Mouse (Mus musculus) embryonic facial prominence, embryonic 14.5 days (tissue): ENCODE measurements around the gene Rph3a. TPM values are rescaled to one million over a fixed set of nuclear protein-coding genes. Genes with fewer than 3 reads are reported as not detected.
"Not testable (repeated sequence)": the region's sequence is repeated elsewhere in the genome, so short reads cannot be mapped to it uniquely, and the experiment has no call there.

ENCODE experiments used
- ATAC-seq: fragments of 200-750 bp; cut with Nextera tagmentation; 2 replicates; pipeline ENCODE4 v1.8.0; 2017; ENCODE audit warnings: low read depth, moderate number of reproducible peaks, moderate TSS enrichment
- DNase-seq: peaks from one replicate; pipeline ENCODE4 v3.0.0-alpha.2; 2015; ENCODE audit warnings: low spot score
- H3K27ac ChIP-seq: fragments of 300-500 bp; sonication (generic); replicated peaks from 2 replicates; pipeline ENCODE4 v1.5.1; 2014; ENCODE audit warnings: low read depth, mild to moderate bottlenecking, low read length, moderate library complexity
- H3K27me3 ChIP-seq: fragments of 300-500 bp; sonication (generic); replicated peaks from 2 replicates; pipeline ENCODE4 v1.6.1; 2014; ENCODE audit warnings: low read length; ENCODE audit not compliant: control insufficient read depth, insufficient read depth
- H3K36me3 ChIP-seq: fragments of 300-500 bp; sonication (generic); 2 replicates; pipeline ENCODE4 v1.6.1; 2014; ENCODE audit warnings: low read length, mixed read lengths; ENCODE audit not compliant: control insufficient read depth, insufficient read depth
- H3K4me1 ChIP-seq: fragments of 300-500 bp; sonication (generic); 2 replicates; pipeline ENCODE4 v1.6.1; 2014; ENCODE audit warnings: antibody characterized with exemption, low read length; ENCODE audit not compliant: control insufficient read depth, insufficient read depth
- H3K4me2 ChIP-seq: fragments of 300-500 bp; sonication (generic); 2 replicates; pipeline ENCODE4 v1.6.1; 2014; ENCODE audit warnings: low read depth, mild to moderate bottlenecking, low read length, moderate library complexity, mixed read lengths
- H3K4me3 ChIP-seq: fragments of 300-500 bp; sonication (generic); 2 replicates; pipeline ENCODE4 v1.5.1; 2014; ENCODE audit warnings: low read depth, mild to moderate bottlenecking, low read length
- H3K9ac ChIP-seq: fragments of 300-500 bp; sonication (generic); 2 replicates; pipeline ENCODE4 v1.6.1; 2014; ENCODE audit warnings: low read depth, mild to moderate bottlenecking, low read length, moderate library complexity, mixed read lengths
- H3K9me3 ChIP-seq: fragments of 300-500 bp; sonication (generic); 2 replicates; pipeline ENCODE4 v1.6.1; 2016; ENCODE audit warnings: low read length; ENCODE audit not compliant: control insufficient read depth
- WGBS: fragments of 180-500 bp; shearing (Covaris S2); extraction: QIAGEN DNeasy Blood & Tissue Kit; methylation state at CpG from one replicate; pipeline ENCODE4 v1.1.7; 2014; 5-methylcytosine and 5-hydroxymethylcytosine counted together
- polyA plus RNA-seq: library from polyadenylated mRNA; unstranded; fragments of >200 nt; fragmentation: Nextera tagmentation; extraction: Ambion mirVana; gene quantifications from 2 replicates; pipeline ENCODE4 v1.2.1, GENCODE M21; 2014

The Rph3a gene
- polyA plus RNA-seq, 1 experiment from 2014 or later, result 1.2 TPM

GRCm38 (mm10) chr5:120894692-120895091 is 115.2 kb downstream of the Rph3a start:
- H3K36me3 ChIP-seq, H3K27ac ChIP-seq, H3K4me3 ChIP-seq, H3K9me3 ChIP-seq, H3K4me2 ChIP-seq, H3K4me1 ChIP-seq, H3K9ac ChIP-seq, ATAC-seq, DNase-seq, H3K27me3 ChIP-seq: not testable (repeated sequence)
- 77% methylated on average over 2 of the region's 2 CpGs for WGBS

GRCm38 (mm10) chr5:120893866-120894265 is 116.0 kb downstream of the Rph3a start:
- not testable (repeated sequence) for H3K27me3 ChIP-seq, ATAC-seq, H3K4me3 ChIP-seq, DNase-seq, H3K27ac ChIP-seq, H3K9me3 ChIP-seq, H3K36me3 ChIP-seq, H3K9ac ChIP-seq, H3K4me1 ChIP-seq, H3K4me2 ChIP-seq
- WGBS, result 85% methylated on average over 4 of the region's 4 CpGs

GRCm38 (mm10) chr5:120892243-120892660 is 117.6 kb downstream of the Rph3a start:
- no peaks in the 10 kb centered on the region for H3K27me3 ChIP-seq
- no peak for ATAC-seq
- H3K9ac ChIP-seq, result no peak overlapping the region
- no peaks in the 10 kb centered on the region for H3K4me1 ChIP-seq
- H3K36me3 ChIP-seq, result no peaks in the 10 kb centered on the region
- H3K4me3 ChIP-seq, result no peak overlapping the region
- no peak for DNase-seq
- 22% methylated on average over 2 of the region's 2 CpGs for WGBS
- no peak overlapping the region for H3K4me2 ChIP-seq
- no peaks in the 10 kb centered on the region for H3K9me3 ChIP-seq
- no peak overlapping the region for H3K27ac ChIP-seq

- not testable (repeated sequence) for ATAC-seq, H3K27ac ChIP-seq, H3K36me3 ChIP-seq, H3K9ac ChIP-seq, H3K4me2 ChIP-seq, DNase-seq, H3K27me3 ChIP-seq, H3K4me1 ChIP-seq, H3K9me3 ChIP-seq, H3K4me3 ChIP-seq
- 69% methylated on average over 2 of the region's 2 CpGs for WGBS
Measured at GRCm38 (mm10) chr5:120891566-120892242, 118.2 kb downstream of the Rph3a start.

GRCm38 (mm10) chr5:120890991-120891390 is 118.9 kb downstream of the Rph3a start:
- Histone ChIP-seq H3K4me2 (no peak overlapping the region), H3K4me3 (no peak overlapping the region), H3K9ac (no peak overlapping the region), H3K4me1 (no peaks in the 10 kb centered on the region), H3K27ac (no peak overlapping the region), H3K27me3 (no peaks in the 10 kb centered on the region), H3K36me3 (no peaks in the 10 kb centered on the region), H3K9me3 (no peaks in the 10 kb centered on the region)
- WGBS, result 59% methylated on average over 3 of the region's 3 CpGs
- ATAC-seq (no peak), DNase-seq (no peak)

Other genes with a start within 250 kb of the Rph3a start
- 0.35 and 0.45 TPM in 2 replicates for gene Oas3, start 232.4 kb downstream of the Rph3a start, polyA plus RNA-seq
- 0.10 TPM in 1 of 2 replicates, not detected in the other for gene Oas1e, start 214.6 kb downstream of the Rph3a start, polyA plus RNA-seq
- 0.24 and 0.39 TPM in 2 replicates for gene Oas1c, start 197.6 kb downstream of the Rph3a start, polyA plus RNA-seq
- gene Oas1f, start 162.7 kb downstream of the Rph3a start, polyA plus RNA-seq, result 0.53 TPM in 1 of 2 replicates, not detected in the other
- gene Oas1h, start 148.7 kb downstream of the Rph3a start, polyA plus RNA-seq, result not detected in 2 replicates
- gene Oas1g, start 122.5 kb downstream of the Rph3a start, polyA plus RNA-seq, result 0.67 and 1.3 TPM in 2 replicates
- gene Oas1a, start 102.6 kb downstream of the Rph3a start, polyA plus RNA-seq, result 1.7 and 2.4 TPM in 2 replicates
- gene Oas1d, start 95.6 kb downstream of the Rph3a start, polyA plus RNA-seq, result not detected in 2 replicates
- 25.8 and 28.8 TPM in 2 replicates for gene Ptpn11, start 181.3 kb upstream of the Rph3a start, polyA plus RNA-seq
- gene Rpl6, start 194.4 kb upstream of the Rph3a start, polyA plus RNA-seq, result 685 and 696 TPM in 2 replicates
- 7.3 and 7.4 TPM in 2 replicates for gene Hectd4, start 210.1 kb upstream of the Rph3a start, polyA plus RNA-seq